Mouse (Mus musculus) neural tube, embryonic 14.5 days (tissue): ENCODE results near the gene Sdf4. TPM values are rescaled to one million over a fixed set of nuclear protein-coding genes. Genes with fewer than 3 reads are reported as not detected.
A peak's percentile ranks its signal among the peaks of the same experiment; 100 is the strongest.

ENCODE experiments used
- ATAC-seq: fragments of 200-750 bp; cut with Nextera tagmentation; 2 replicates; pipeline ENCODE4 v1.8.0; 2017; ENCODE audit warnings: low read depth, mild to moderate bottlenecking, moderate TSS enrichment, moderate library complexity
- H3K27ac ChIP-seq: fragments of 300-500 bp; sonication (generic); 2 replicates; pipeline ENCODE4 v1.5.1; 2014; ENCODE audit warnings: low read depth, mild to moderate bottlenecking, control low read depth, low read length, moderate library complexity, mixed read lengths
- H3K27me3 ChIP-seq: fragments of 300-500 bp; sonication (generic); 2 replicates; pipeline ENCODE4 v1.6.1; 2014; ENCODE audit warnings: low read length; ENCODE audit not compliant: control insufficient read depth, insufficient read depth
- H3K36me3 ChIP-seq: fragments of 300-500 bp; sonication (generic); 2 replicates; pipeline ENCODE4 v1.6.1; 2014; ENCODE audit warnings: low read length, mixed read lengths; ENCODE audit not compliant: control insufficient read depth, insufficient read depth
- H3K4me1 ChIP-seq: fragments of 300-500 bp; sonication (generic); 2 replicates; pipeline ENCODE4 v1.6.1; 2014; ENCODE audit warnings: low read length; ENCODE audit not compliant: control insufficient read depth, insufficient read depth
- H3K4me2 ChIP-seq: fragments of 300-500 bp; sonication (generic); 2 replicates; pipeline ENCODE4 v1.6.1; 2014; ENCODE audit warnings: mild to moderate bottlenecking, low read depth, low read length, control low read depth
- H3K4me3 ChIP-seq: fragments of 300-500 bp; sonication (generic); 2 replicates; pipeline ENCODE4 v1.5.1; 2014; ENCODE audit warnings: low read depth, low read length, control low read depth, mixed read lengths
- H3K9ac ChIP-seq: fragments of 300-500 bp; sonication (generic); replicated peaks from 2 replicates; pipeline ENCODE4 v1.6.1; 2014; ENCODE audit warnings: low read depth, mild to moderate bottlenecking, control low read depth, low read length, mixed read lengths
- H3K9me3 ChIP-seq: fragments of 300-500 bp; sonication (generic); 2 replicates; pipeline ENCODE4 v1.6.1; 2016; ENCODE audit warnings: low read length; ENCODE audit not compliant: control insufficient read depth
- WGBS: fragments of 180-500 bp; shearing (Covaris S2); extraction: QIAGEN DNeasy Blood & Tissue Kit; methylation state at CpG from one replicate; pipeline ENCODE4 v1.1.7; 2014; 5-methylcytosine and 5-hydroxymethylcytosine counted together
- polyA plus RNA-seq: library from polyadenylated mRNA; unstranded; fragments of >200 nt; fragmentation: Nextera tagmentation; extraction: Ambion mirVana; gene quantifications from 2 replicates; pipeline ENCODE4 v1.2.1, GENCODE M21; 2014

Gene Sdf4
- polyA plus RNA-seq, 1 experiment from 2014 or later = 123 TPM

- Histone ChIP-seq H3K4me1 (no peaks in the 10 kb centered on the region), H3K4me3 (no peak overlapping the region), H3K9me3 (no peaks in the 10 kb centered on the region), H3K9ac (no peak overlapping the region), H3K4me2 (no peak overlapping the region), H3K27ac (no peak overlapping the region), H3K27me3 (no peaks in the 10 kb centered on the region), H3K36me3 (0 out of 2 replicates have a peak, but pooled peaks cover 3% of the 10 kb centered on the region)
- ATAC-seq = no peak
- 87% methylated on average over 9 of the region's 9 CpGs for WGBS
Observed at GRCm38 (mm10) chr4:156021942-156022419, 29.3 kb downstream of the Sdf4 start.

GRCm38 (mm10) chr4:156023520-156023919, 30.8 kb downstream of the Sdf4 start:
- peaks cover 7% of the 10 kb centered on the region; the same call in 1 of the 2 replicates for H3K36me3 ChIP-seq
- H3K4me1 ChIP-seq = no peaks in the 10 kb centered on the region
- ATAC-seq = no peak
- H3K9me3 ChIP-seq = no peaks in the 10 kb centered on the region
- H3K27ac ChIP-seq = no peak overlapping the region
- H3K4me3 ChIP-seq = no peak overlapping the region
- H3K9ac ChIP-seq = no peak overlapping the region
- H3K4me2 ChIP-seq = no peak overlapping the region
- 79% methylated on average over 9 of the region's 9 CpGs for WGBS
- no peaks in the 10 kb centered on the region for H3K27me3 ChIP-seq

GRCm38 (mm10) chr4:156024184-156024583, 31.5 kb downstream of the Sdf4 start:
- Histone ChIP-seq H3K36me3 (peaks cover 7% of the 10 kb centered on the region; the same call in 1 of the 2 replicates), H3K4me2 (no peak overlapping the region), H3K9me3 (no peaks in the 10 kb centered on the region), H3K4me1 (no peaks in the 10 kb centered on the region), H3K27ac (no peak overlapping the region), H3K27me3 (no peaks in the 10 kb centered on the region), H3K9ac (no peak overlapping the region), H3K4me3 (no peak overlapping the region)
- WGBS = 96% methylated on average over 7 of the region's 7 CpGs
- ATAC-seq = no peak

- Histone ChIP-seq H3K36me3 (peaks cover 7% of the 10 kb centered on the region; the same call in 1 of the 2 replicates), H3K9ac (no peak within 1 kb of the TSS), H3K27ac (no peak within 1 kb of the TSS), H3K4me3 (no peak within 1 kb of the TSS), H3K9me3 (no peaks in the 10 kb centered on the region), H3K4me2 (no peak within 1 kb of the TSS), H3K4me1 (peaks cover 5% of the 10 kb centered on the region; the same call in 1 of the 2 replicates), H3K27me3 (no peaks in the 10 kb centered on the region)
- WGBS = 61% methylated on average over 4 of the region's 4 CpGs
- ATAC-seq = no peak
Observed at GRCm38 (mm10) chr4:156026013-156026412, 33.3 kb downstream of the Sdf4 start, which contains the start of gene Tnfrsf18. TSS of gene Tnfrsf18 (plus strand) at chr4:156026164.

- 94% methylated on average over 7 of the region's 7 CpGs for WGBS
- Histone ChIP-seq H3K27ac (no peak overlapping the region), H3K9ac (no peak overlapping the region), H3K27me3 (no peaks in the 10 kb centered on the region), H3K36me3 (peaks cover 7% of the 10 kb centered on the region; the same call in 1 of the 2 replicates), H3K9me3 (no peaks in the 10 kb centered on the region), H3K4me1 (peaks cover 16% of the 10 kb centered on the region), H3K4me2 (no peak overlapping the region), H3K4me3 (no peak overlapping the region)
- ATAC-seq = no peak
Observed at GRCm38 (mm10) chr4:156028580-156028979, 35.9 kb downstream of the Sdf4 start.

GRCm38 (mm10) chr4:156030651-156031118, 38.0 kb downstream of the Sdf4 start:
- H3K4me3 ChIP-seq = peak overlapping the region; percentile 41
- peak overlapping the region; percentile 55 for H3K27ac ChIP-seq
- H3K4me2 ChIP-seq = peak overlapping the region; percentile 79
- 63% methylated on average over 9 of the region's 9 CpGs for WGBS
- peak overlapping the region; percentile 55 for H3K9ac ChIP-seq
- peaks cover 10% of the 10 kb centered on the region for H3K27me3 ChIP-seq
- ATAC-seq = no peak
- H3K4me1 ChIP-seq = peaks cover 16% of the 10 kb centered on the region
- H3K36me3 ChIP-seq = peaks cover 6% of the 10 kb centered on the region; the same call in 1 of the 2 replicates
- H3K9me3 ChIP-seq = no peaks in the 10 kb centered on the region

GRCm38 (mm10) chr4:156031255-156031592, 38.6 kb downstream of the Sdf4 start:
- H3K9me3 ChIP-seq = no peaks in the 10 kb centered on the region
- peak overlapping the region; percentile 41 for H3K4me3 ChIP-seq
- peak overlapping the region; percentile 55 for H3K9ac ChIP-seq
- H3K36me3 ChIP-seq = peaks cover 4% of the 10 kb centered on the region; the same call in 1 of the 2 replicates
- peak; percentile 12; the same call in 1 of the 2 replicates for ATAC-seq
- WGBS = 10% methylated on average over 7 of the region's 7 CpGs
- H3K27me3 ChIP-seq = peaks cover 16% of the 10 kb centered on the region
- H3K4me2 ChIP-seq = peak overlapping the region; percentile 79
- H3K27ac ChIP-seq = peak overlapping the region; percentile 82
- H3K4me1 ChIP-seq = peaks cover 16% of the 10 kb centered on the region

GRCm38 (mm10) chr4:156031593-156032391, 39.1 kb downstream of the Sdf4 start:
- WGBS = 1% methylated on average over 24 of the region's 24 CpGs
- peak; percentile 90 for ATAC-seq

GRCm38 (mm10) chr4:156032856-156033255, 40.2 kb downstream of the Sdf4 start:
- ATAC-seq = no peak
- H3K27ac ChIP-seq = no peak overlapping the region
- H3K4me2 ChIP-seq = no peak overlapping the region
- peaks cover 16% of the 10 kb centered on the region for H3K27me3 ChIP-seq
- H3K9me3 ChIP-seq = no peaks in the 10 kb centered on the region
- WGBS = 84% methylated on average over 4 of the region's 4 CpGs
- H3K9ac ChIP-seq = no peak overlapping the region
- H3K4me1 ChIP-seq = peaks cover 16% of the 10 kb centered on the region
- H3K4me3 ChIP-seq = no peak overlapping the region
- H3K36me3 ChIP-seq = no peaks in the 10 kb centered on the region

More at GRCm38 (mm10) chr4:156031593-156032391, 39.1 kb downstream of the Sdf4 start:
- Histone ChIP-seq H3K27me3 (peaks cover 16% of the 10 kb centered on the region), H3K9me3 (no peaks in the 10 kb centered on the region), H3K4me2 (peak overlapping the region; percentile 79), H3K36me3 (peaks cover 4% of the 10 kb centered on the region; the same call in 1 of the 2 replicates), H3K4me3 (peak overlapping the region; percentile 41), H3K27ac (peak overlapping the region; percentile 82), H3K9ac (peak overlapping the region; percentile 55), H3K4me1 (peaks cover 16% of the 10 kb centered on the region)
